Mouse (Mus musculus) right cerebral cortex, postnatal 4 days (tissue): ENCODE measurements around the gene Tmcc3.

Source experiments
- DNase-seq: peaks from one replicate; pipeline ENCODE4 v3.0.0-alpha.2; 2022

The Tmcc3 gene

DNA sequence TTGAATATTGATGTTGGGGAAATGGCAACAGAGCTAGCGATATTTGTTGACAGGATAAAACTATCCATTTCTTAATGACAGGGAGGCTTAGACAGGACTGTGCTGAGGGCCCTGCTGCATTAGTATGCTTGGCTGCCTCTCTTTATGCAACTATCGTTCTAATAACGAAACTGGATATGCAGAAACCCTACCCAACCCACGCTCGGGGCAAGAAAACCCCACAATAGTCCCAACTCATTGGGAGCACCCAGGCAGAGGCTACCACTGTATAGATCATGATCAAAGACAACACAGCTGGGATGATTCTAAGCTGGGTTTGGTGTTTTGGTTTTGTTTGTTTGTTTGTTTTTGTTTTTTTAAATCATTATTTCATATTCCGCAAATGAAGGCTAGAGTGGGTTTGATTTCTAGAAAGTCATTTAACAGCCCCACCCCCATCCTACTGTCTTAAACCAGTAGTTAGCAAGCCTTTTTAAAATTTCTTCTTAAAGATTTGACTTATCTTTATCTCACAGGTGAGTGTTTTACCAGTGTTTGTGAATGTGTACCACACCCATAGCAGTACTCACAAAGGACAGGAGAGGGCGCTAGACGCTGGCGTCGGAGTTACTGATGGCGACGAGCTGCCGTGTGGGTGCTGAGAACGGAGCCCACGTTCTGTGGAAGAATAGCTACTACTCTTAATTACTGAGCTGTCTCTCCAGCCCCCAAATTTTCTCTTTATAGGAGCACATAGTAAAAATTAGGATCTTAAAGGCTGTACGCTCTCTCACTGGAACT lies 20.8 kb downstream of the Tmcc3 start:
- no peak for DNase-seq

DNA sequence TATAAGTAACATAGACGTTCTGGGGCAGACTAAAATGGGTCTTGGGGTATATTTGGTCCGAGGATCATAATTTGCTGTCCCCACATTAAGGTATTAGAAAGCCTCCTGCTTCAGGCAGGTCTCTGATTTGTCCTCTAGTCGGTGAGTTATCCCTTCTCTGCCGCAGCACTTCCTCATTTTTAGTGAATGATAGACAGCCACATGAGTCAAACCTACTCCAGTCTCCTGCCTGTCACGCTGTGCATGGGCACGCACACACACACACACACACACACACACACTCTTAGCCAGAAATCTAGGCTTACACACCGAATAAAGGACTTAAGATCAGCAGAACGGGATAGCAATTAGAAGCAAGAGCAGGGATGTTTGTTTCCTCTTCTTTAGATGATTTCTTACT lies 21.6 kb downstream of the Tmcc3 start:
- no peak for DNase-seq

DNA sequence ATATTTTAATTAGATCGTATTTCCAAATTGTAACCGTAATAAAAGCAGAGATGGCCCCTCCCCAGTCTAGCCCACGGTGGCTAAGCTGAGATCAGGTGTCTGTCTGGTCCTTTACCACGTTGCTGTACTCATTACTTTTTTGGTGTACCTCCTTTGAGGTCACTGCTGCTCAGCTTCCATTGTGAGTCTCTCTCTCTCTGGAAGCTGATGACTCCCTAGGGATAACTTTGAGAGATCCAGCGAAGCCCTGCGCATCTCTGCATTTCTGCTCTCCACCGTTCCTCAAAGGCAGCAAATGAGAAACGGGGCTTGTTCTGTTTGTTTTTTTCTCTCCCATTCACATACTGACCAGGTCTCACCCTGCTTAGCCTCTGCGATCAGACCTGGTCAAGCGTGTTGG lies 23.3 kb downstream of the Tmcc3 start:
- DNase-seq = no peak

DNA sequence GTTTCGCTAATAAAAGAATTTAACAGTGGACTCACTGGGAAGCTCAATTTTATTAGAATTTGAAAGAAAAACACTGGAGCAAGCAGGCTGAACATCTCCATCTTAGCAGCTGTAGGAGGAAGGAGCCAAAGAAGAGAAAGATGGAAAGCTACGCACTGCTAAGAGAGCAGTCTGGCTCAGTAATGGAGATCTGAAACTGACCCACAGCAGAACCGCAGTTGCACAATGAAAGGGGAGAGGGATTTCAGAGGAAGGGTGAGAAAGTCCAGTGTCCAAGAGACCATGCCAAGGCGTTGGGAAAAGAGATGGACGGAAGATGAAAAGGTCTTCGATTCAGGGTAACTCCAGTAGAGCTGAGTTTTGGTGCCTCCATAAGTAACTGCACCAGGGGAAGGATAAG lies 24.3 kb downstream of the Tmcc3 start:
- no peak for DNase-seq

DNA sequence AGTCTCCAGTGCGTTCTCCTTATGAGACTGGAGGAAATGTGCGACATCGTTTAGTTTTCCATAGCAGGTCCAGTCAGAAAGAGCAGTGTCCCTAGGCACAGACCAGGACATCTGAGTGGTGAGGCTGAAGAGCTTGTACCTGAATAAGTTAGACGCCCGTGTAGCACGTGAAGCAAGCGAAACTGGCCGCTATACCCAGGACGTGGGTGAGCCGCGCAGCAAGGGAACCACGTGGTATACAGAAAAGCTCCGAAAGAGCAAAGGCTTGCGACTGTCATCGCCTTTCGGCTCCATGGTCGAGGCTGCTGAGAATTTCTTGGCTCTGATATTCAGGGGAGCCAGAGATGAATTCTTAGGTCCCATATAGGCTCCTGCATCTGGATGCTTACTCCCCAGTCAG lies 29.8 kb downstream of the Tmcc3 start:
- no peak for DNase-seq

DNA sequence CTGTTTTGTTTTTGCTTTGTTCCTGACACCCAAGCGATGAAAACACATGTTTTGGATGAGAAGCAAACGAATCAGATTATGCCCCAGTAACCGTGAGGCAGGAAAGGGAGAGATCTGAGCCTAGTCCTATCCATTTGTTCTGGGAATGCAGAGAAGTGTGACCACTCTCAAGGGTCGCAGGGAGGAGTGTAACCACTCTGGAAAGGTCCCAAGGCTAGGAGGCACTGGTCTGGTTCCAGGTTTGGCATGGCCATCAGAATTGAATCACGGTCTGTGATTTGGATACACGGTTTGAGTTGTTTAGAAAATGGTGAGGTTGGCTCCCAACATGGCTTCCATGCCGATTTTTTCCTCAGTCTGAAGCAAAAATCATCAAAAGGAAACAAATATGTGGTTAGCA lies 30.5 kb downstream of the Tmcc3 start:
- DNase-seq = no peak

DNA sequence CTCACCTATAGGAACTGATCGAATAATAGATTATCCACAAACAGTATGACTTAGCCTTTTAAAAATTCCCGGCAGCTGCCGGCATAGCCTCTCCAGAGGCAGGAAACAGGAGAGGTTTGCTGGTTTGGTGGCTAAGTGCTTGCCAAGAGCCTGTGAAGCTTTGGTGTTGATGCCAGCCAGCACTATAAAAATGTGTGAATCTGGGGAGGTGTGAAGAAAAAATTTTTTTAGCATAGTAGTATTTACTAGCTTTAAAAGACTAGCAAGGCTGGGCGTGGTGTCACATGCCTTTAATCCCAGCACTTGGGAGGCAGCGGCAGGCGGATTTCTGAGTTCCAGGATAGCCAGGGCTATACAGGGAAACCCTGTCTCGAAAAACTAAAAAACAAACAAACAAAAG lies 31.8 kb downstream of the Tmcc3 start:
- no peak for DNase-seq

DNA sequence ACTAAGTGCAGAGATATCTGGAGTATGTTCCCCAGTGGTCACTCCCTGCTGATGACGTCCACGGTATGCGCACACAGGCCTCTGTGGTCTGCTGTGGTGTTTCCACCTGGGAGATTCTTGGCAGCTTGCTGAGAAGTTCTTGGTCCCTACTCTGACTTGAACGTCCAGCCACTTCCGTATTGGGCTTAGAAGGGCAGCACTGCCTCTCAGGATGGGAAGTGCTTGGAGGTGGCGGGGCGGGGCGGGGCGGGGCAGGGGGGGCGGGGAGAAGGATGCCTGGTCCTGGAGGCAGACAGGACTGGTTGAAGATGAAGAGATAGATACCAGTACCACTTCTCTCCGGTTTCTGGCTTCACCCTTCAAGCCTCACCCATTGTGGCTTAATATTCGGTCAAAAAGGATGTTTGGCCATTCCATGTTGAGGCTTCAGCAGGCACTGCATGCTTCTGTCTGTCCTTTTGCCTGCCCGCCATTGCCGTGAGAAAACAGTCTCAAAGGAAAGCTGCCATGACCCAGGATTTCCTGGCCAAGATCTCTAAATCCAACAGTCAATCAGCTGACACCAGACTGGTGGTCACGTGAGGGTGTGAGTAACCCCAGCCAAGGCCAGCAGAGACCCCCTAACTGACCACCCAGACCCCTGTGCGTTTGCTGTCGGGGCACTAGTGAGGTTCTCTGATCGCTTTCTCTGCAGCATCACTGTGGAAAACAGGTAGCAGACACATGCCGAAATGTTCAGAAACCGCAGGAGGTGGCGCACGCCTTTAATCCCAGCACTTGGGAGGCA lies 33.1 kb downstream of the Tmcc3 start:
- no peak for DNase-seq

DNA sequence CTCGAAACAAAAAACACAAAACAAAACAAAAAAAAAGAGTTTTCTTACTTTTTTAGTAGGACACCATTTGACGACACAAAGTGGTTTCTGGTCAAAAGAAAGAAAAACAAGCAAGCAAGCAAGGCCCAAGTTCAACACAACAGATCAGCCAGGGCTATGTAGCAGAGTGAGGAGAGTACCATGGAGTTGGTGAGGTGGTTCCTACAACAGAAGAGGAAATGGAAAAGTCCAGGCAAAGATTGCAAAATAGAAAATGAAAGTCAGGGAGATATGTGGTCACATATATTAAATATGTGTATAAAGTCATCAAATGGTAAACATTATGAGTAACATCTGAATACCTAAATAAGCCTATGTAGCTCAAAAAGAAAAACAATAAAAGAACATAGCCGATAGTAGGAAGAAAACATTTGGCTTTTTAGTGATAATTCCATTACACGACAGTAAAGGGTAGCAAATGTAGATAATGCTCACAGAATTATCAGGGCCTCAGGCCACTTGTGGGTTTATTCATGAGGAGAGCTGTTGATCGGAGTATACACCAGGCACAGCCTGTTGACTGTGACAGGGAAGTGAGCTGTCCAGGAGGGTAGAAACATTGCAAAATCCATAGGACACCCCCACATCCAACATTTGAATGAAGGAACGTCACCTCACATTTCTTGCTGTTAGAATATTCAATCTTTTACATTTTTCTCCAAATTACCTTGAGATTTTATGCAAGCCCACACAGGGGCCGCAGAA lies 33.9 kb downstream of the Tmcc3 start:
- no peak for DNase-seq

DNA sequence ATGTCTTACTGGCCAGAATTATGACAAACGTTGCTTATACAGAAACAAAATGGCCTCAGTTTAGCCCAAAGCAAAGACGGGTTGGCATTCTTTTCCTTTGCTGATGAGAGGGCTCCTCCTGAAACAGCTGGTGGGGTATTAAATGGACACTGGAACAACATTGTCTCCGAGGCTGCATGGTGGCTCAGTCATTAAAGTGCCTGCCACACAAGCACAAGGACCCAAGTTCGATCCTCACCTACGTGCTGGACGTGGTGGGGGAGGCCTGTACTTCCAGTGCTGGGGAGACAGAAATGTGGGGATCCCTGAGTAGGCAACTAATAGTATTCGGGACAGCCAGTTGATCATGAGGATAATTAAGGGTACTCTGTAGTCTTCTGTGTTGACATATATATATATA lies 34.8 kb downstream of the Tmcc3 start:
- DNase-seq = no peak

DNA sequence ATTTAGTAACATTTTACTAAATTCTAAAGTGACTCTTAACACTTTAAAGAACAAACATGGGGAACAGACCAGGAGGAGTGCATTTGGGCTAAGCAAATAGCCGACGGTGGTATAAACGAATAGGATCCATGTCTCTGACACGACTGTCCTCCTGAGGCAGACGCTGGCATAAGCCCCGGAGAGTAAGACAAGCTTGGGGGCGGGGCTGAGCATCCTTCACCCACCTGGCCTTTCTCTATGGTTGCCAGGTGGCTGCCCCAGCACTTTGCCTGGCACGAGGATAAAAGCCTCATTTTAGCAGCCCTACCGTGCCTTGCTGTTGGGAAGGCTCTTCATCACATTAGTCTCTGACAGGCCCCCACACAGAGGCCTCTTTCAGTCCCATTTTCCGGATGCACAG lies 35.5 kb downstream of the Tmcc3 start:
- DNase-seq = no peak

DNA sequence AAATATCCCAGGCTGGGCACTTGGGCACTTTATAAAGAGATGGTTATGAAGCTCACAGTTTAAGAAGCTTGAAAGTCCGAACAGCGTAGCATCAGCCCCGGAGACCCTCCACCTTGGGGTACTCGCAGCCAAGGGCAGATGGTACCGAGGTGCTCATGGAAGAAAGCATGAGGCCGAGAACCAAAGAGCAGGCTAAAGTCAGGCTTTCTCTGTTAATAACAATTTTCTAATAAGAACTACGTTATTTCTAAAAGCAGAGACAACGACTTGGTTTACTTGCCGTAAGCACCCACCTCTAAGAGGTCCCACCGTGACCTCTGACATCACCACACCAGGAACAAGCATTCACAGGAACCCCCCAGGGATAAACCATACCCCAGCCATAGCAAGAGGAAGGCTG lies 36.2 kb downstream of the Tmcc3 start:
- DNase-seq = no peak

DNA sequence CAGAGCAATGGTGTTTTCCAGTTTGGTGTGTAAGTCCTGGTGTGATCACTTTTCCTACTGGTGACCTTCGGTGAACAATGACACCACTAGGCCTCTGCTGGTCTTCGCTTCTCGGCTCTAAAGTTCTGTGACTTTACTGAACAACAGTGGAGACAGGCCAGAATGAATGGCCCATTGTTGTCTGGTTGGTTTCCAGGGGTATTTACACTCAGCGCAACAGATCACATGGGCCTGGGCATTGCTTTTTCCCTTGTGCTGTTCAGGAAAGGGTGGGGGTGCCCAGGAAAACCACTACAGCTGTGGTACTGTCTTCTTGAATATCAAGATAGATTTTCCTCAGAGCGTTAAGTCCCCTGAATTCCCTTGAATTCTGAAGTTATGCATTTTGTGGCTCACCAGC lies 38.5 kb downstream of the Tmcc3 start:
- DNase-seq = no peak

DNA sequence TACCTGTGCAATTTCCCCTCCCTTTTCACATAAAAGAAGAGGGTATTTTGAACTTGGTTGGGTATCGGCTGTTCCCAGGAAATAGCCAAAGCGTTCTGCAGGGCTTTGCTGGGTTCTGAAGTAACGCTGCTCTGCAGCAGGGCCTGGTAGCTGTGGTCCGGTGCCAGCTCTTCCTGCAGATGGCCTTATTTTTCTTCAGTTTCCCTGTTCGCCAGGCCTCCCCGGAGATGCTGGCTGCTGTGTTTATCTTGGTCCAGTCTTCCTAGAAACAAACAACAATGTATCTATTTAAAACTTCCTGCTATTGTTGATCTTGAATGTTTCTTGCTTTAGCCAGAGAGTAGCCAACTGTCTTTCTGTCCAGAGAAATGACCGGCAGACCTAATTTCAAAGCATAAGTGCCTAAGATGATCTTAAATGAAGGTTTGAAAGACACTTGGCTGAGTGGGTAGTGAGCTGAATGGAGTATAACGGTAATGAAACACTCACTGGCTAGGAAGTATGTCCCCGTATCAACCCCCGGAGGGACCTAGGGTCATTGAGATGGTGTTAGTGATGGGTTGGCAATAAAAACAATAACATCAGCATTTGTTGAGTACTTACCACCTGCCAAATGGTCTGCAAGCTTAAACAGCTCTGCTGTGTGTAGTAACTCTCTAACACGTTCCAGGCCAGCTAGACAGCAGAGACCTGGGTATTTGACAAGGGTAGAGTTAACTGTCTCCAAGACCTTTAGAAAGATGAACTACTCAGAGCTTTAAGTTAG lies 39.3 kb downstream of the Tmcc3 start:
- no peak for DNase-seq

DNA sequence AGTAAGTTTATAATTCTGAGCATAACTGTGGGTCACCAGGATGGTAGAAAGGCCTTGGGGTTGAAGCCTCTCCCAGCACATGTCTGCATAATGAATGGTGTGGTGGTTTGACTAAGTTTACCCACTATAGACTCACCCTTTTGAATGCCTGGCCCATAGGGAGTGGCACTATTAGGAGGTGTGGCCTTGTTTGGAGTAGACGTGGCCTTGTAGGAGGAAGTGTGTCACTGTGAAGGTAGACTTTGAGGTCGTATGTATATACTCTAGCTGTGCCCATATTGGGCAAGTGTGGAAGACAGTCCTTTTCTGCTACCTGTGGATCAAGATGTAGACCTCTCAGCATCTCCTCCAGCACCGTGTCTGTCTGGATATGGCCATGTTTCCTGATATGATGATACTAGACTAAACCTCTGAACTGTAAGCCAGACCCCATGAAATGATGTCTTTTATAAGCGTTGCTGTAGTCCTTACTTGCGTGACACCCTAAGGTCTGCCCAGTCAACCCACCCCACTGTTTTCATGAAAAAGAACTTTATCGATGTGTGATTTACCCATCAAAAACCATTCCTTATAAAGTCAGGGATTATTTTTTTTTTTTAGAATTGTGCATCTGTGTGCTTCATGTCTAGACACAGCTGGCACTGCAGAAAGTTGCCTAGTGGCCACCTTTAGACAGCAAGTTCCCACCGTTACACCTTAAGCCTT lies 40.6 kb downstream of the Tmcc3 start:
- DNase-seq = no peak

DNA sequence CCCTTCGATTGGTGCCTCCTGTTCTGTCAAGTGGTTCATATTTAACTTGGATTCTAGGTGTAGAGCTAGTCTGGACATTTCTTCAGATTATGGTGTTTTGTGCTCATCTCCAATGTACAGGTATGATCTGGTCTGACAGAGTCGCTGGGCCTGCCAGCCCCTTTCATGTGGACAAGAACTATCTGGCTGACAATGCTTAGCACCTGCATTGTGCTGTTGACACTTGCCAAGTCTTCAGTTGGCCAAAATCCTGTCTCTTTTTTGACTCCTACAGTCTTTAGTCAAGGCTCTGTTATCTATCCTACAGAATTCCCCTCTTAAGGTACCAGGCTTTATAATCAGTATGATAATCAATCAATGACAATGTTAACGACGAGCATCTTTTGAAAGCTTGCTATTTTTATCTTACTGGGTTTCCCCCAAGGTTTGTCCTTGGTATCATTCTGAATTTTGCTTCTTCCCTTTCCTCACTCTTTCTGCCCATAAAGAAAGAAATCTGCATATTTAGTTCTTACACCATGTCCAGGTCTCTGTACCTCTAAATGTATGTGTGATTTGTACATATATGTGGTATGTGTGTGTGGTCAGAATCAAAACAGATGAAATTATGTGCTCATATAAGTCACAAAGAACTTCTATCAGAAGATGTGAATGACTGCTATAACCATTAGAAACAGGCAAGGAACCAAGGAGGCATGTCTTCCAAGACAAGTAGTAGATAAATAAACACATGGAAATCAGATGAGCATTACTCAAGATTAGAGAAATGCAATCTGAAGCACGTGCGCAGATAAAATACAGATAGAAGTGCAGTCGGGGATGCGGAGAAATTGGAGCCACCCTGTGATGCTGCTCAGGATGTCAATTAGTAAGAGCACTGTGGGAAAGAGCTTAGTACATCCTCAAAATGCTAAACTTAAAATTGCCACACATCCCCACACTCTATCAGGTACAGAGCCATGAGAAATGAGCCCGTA lies 41.4 kb downstream of the Tmcc3 start:
- no peak for DNase-seq

DNA sequence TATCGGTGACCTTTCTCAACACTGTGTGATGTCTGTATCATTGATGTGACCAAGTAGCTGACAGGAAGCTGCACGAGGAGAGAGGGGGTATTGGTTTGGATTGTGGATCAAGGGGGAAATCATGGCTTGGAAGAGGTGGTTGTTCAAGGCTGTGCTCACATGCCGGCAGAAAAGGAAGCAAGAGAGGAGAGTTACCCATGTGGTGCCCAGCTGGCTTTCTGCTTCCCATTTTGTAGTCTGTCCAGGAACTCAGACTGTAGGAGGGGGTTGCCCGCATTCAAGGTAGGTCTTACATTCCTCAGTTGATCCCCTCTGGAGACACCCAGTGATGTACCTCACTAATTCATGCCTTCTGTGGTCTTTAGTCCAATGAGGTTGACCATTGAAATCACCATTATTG lies 42.3 kb downstream of the Tmcc3 start:
- DNase-seq = no peak

DNA sequence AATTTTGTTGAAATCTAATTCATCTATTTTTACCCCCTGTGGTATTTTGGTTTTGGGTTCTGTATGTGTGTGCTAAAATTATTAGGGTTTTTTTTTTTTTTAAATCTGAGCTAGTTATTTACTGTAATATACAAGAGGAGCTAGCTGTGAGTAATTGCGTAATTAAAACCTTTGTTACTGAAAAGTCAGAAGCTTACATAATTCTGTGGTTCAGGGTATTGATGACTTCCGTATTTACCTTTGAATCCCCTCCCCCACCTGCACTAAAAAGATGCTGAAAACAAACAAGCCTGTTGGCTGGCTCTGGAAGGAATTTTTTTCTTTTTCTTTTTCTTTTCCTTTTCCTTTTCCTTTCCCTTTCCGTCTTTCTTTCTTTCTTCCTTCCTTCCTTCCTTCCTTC lies 42.7 kb downstream of the Tmcc3 start:
- no peak for DNase-seq

DNA sequence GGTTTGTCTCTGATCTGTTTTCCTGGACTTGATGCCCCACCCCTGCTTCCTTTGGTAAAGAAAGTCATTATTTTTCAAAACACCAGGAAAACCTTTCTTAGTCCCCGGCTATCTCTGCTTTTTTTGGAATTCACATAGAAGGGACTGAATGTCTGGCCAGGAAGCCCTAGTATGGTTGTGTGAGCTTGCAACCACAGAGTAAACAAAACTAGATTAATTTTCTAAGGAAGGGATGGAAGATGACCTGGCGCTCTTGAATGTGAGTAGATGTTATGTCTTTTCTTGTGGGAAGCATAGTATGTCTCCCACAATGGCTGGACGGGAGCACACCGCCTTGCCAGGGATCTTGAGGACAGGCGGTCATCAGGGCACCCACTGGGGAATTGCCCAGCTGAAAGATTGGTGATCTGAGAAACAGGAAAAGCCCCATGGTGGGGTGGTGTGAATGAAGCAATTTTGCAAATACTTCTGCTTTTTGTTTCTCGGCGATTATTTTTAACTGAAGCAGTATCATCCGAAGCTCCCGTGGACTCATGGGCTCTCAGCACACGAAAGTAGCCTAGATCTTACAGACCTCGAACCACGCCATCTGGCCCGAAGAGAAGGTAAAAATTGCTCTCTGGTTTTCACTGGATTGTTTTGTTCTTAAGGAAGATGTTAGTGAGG lies 44.9 kb downstream of the Tmcc3 start:
- DNase-seq = no peak

DNA sequence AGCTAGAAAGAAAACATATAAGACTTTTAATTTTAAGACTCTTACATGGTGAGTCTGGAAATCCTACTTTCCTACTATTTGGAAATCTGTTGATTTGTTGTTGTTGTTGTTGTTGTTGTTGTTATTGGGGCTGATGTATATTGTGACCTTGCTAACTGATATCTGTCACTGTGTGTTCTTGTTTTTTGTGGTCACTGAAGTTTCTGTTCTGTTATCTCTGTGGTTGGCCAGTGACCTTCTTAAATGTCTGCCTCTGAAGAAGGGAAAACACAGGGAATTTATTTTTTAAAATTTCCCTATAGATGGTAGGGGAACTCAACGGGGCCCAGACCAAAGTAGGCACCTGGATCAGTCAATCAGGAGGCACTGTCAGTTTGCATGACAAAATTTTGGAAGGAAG lies 48.9 kb downstream of the Tmcc3 start:
- no peak for DNase-seq

DNA sequence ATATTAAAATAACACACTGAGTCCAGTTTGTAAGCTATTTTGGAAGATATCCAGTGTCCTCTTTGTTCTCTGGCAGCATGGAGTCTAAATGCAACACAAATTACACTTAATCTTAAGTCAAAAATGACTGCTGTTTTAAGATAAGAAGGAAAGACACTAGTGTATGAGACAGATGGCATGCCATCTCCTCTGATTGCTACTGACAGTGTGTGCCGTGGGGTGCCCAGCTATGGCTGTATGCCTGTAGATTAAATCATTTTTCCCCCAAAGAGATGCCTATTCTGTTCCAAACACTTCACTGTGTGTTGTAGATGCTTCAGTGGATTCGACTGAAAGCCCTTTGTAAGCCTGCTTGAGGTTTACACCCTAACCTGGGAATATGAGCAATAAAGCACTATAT lies 59.5 kb downstream of the Tmcc3 start:
- DNase-seq = no peak
